Mouse (Mus musculus) 3T3-L1 (cell line): ENCODE data around the gene Trpv6.

Source experiments
- DNase-seq: peaks from one replicate; pipeline ENCODE4 v3.0.0-alpha.2; 2015; ENCODE audit warnings: low read depth, low spot score

Trpv6 gene

GRCm38 (mm10) chr6:41636178-41636577 lies at the start of gene Trpv6:
Trpv6 (minus strand) TSS chr6:41636405.
- DNase-seq = no peak

GRCm38 (mm10) chr6:41685596-41685995 lies 49.4 kb upstream of the Trpv6 start:
- DNase-seq = no peak

- no peak for DNase-seq
Observed at GRCm38 (mm10) chr6:41684911-41685310, 48.7 kb upstream of the Trpv6 start.

DNA sequence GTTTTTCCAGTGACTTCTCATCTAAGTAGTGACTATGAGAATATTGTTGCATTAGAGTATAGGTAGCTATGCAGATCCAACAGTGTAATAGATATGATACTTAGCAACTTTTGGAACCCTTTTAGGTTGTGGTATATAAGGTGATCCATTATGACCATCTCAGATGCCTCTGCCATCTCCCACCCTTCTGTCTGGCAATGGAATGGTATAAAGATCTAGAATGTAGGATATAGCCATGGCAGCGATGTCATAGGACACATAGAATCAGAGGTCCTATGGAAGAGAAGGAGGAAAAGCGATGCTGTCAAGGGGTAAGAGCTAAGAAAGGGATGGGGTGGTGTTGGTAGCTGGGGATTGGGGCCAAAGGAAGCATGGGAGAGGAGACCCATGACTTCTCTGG lies 47.9 kb upstream of the Trpv6 start, which contains the start of gene Llcfc1:
TSS of gene Llcfc1 (plus strand) at position 301 of the 400 bp plus-strand sequence.
- DNase-seq = no peak

DNA sequence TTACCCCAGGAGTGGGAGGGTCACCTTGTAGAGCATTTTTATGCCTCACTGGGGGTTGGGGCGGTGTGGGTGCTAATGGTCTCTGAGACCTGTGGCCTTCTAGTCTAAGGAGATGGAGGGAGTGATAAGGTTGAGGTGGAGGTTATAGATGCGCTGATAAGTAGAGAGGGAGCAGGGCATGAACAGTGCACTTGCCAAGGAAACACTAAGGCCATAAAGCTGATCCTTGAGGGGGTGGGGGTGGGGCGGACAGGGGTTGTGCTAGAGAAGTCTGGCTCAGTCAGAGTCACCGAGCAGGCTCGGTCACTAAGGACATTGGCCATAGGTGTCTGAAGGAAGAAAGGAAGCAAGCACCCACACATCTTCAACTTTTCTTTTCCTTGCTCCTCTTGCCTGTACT lies 45.5 kb upstream of the Trpv6 start:
- DNase-seq = no peak

DNA sequence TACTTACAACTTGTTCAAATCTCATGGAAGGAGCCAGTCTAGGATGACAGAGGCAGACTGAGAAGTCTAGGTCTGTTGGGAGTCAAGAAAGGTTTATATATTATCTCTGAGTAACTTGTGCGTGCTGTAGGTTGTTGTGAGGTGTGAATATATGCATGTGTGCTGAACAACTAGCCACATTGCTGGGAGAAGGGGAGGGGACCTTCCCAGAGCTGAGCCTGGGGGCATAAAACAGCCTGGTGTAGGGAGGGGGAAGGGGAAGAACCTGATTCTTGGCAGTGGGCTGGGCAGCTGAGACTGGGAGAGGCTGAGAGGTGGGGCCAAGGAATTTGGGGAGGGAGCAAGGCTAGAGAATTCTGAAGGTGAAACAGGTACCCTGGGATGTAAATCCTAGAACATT lies 44.5 kb upstream of the Trpv6 start, which contains the start of gene Trpv5:
TSS of gene Trpv5 (minus strand) at position 101 of the 400 bp plus-strand sequence.
- no peak for DNase-seq

- no peak for DNase-seq
Observed at GRCm38 (mm10) chr6:41676530-41676929, 40.3 kb upstream of the Trpv6 start.

DNA sequence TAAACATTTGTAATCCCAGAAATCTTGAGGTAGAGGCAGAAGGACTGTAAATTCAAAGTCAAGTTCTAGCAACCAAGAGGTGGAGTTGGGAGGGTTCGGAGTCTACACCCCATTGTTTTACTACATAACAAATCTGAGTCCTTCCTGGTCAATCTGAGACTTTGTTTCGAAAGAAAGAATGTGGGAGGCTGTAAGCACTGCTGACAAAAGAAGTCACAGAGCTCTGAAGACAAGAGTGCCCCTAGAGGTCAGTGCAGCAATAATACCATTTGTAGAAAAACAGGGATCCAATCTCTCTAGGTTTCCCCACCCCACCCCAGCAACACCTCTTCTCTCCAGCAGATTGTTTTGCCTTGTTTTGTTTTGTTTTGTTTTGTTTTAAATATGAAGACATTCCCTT lies 26.1 kb upstream of the Trpv6 start:
- DNase-seq = peak; percentile 45

- DNase-seq = no peak
Observed at GRCm38 (mm10) chr6:41658487-41658886, 22.3 kb upstream of the Trpv6 start.

DNA sequence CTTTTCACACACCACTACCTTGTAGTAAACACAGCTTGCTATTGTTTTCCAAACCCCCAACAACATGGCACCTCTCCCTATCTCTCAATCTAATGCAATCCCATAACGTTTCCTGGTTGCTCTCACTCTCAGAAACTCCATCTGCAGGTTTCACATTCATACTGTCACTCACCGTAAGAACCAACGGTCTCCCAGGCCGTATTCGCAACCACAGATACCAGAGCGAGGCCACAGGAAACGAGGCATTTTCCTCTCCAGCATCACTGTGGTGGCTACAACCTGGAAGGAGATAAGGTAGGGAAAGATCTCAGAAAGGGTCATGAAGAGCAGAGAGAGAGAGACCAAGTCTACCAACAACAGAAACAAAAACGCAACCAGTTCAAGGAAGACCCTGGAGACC lies 18.4 kb upstream of the Trpv6 start:
- DNase-seq = no peak

DNA sequence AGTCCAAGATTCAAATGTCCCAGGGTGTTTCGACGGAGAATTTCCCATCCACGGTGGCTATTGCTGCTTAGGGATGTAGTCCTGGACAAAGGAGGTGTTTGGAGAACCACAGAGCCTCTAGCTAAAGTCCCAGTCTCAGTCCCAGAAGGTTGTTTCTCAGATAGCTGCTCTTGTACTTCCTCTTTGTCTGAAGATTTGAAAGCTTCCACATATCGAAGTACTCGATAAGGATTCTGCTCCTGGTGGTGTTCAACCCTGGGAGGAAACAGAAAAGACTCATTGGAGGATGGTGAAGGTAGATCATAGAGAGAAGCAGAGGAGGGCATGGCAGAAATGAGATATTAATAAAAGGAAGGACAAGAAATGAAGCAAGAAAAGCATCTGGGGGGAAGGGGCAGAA lies 17.0 kb upstream of the Trpv6 start:
- no peak for DNase-seq

DNA sequence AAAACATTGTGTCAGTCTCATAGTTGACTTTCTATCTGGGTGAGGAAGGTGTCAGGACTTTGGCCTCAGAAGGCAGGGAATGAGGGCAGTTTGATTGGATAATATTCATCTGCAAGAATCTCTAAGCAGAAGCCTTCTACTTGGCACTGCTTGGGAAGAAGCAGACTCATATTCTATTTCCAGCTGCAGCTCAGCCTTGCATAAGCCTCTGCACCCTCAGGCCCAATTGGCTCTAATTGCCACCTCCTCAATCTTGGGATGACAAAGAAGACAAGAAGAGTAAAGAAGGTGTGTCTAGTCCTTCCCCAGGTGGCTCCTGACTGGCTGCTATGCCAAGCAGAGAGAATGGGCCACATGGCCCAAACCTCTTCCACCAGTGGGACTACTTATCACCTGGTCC lies 10.5 kb upstream of the Trpv6 start:
- no peak for DNase-seq

DNA sequence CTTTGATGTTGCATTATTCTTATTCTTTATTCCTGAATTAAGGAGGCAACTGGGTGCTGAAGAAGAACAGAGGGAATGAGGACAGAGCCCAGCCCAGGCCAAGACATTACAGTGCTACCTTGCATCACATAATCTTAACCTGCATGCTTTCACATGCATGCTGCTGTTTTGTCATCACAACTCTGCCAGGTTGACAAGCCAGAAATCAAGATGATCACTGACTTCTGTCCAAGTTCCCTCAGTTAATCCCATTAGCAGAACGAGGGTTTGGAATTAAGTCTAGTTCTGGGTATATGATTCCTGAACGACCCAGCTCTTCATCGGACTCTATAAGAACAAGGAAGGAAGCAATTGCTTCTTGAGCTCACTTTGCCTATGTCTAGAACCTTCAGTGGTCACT lies 10.0 kb upstream of the Trpv6 start:
- DNase-seq = no peak

- DNase-seq = no peak
Observed at GRCm38 (mm10) chr6:41643227-41643626, 7.0 kb upstream of the Trpv6 start.

GRCm38 (mm10) chr6:41642765-41643164 lies 6.6 kb upstream of the Trpv6 start:
- DNase-seq = no peak

DNA sequence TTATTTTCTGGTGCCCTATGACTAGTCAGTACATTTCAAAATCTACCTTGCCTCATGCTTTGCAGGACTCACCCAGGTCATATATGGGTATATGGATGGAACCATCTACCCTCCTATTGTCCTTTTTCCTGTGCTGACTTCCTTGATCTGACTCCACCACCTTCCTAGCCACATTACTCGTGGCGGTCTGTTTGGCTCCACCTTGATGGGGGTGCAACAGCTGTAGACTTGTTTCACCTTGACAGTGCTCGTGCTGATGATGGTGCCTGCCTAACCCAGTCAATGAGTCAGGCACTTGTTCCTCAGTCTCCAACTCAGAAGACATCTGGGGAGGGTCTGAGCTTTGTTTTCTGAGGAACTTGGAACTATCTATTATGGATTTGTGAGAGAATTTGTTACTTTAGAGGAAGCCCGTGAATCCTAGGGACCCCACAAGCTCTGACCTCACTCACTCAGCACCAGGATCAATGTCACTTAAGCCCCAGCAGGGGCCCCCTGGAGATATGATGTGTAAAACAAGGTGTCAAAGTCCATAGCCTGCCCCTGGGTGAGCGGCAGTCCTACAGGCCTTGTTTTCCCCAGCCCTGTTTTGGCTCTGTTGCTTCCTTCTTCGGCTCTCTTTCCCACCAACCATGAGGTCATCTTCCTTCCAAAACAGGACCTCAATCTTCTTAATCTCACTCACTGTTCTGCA lies 5.1 kb upstream of the Trpv6 start:
- no peak for DNase-seq

DNA sequence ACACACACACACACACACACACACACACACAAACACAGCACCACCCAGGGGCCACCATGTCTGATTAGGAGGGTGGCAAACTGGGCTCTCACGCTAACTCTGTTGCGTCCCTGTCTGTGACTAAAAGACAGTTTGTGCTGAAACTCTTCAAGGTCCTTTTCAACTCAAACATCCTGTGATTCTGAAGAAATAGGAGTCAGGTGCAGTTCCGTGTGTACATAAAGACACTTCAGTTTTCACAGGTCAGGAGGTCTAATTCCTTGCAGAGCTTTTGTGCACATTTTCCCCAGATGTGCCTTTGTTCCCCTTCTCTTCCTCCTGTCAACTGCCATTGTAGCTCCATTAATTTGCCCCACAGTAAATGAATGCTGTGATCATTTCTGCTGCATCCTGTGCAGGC lies 4.2 kb upstream of the Trpv6 start:
- DNase-seq = no peak

- DNase-seq = no peak
Observed at GRCm38 (mm10) chr6:41637927-41638506, 1.8 kb upstream of the Trpv6 start.

- DNase-seq = no peak
Observed at GRCm38 (mm10) chr6:41637393-41637792, 1.2 kb upstream of the Trpv6 start.

GRCm38 (mm10) chr6:41635211-41635610 lies 994 bp downstream of the Trpv6 start:
- no peak for DNase-seq

DNA sequence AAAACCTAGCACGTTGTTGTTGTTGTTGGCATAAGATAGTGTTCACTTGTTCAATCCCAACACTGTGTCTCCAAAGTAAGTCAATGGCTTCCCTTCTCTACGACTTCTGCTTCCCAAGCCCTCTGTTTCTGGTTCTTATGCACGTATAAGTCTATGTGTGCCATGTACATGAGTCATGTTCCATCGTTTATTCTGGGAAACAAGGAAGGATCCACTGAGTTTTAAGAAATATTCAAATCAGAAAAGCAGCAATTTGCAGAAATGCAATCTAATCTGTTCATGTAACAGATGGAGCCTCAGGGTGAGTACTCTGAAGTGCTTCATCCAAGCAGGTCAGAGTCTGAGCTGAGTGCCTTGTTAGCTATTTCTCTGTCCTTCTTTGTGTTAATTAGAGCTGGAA lies 4.7 kb downstream of the Trpv6 start:
- no peak for DNase-seq

DNA sequence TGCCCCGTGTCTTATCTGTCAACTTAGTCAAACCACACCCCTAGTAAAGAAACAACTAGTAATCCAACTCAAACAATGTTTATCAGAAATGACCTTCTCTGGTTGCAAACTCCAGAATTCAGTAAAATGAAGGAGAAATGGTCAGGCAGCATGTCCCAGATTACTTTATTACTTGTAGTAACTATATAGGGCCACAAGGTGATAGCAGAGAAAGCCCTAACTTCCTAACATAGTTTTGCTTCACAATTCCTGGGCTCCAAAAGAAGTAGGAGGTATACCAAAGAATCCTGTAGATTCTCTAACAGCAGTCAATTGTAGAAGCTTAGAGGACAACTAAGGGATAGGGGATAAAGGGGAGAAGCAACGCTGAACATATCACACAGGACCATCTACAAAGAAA lies 5.4 kb downstream of the Trpv6 start:
- peak; percentile 18 for DNase-seq

- no peak for DNase-seq
Observed at GRCm38 (mm10) chr6:41628180-41628579, 8.0 kb downstream of the Trpv6 start.

DNA sequence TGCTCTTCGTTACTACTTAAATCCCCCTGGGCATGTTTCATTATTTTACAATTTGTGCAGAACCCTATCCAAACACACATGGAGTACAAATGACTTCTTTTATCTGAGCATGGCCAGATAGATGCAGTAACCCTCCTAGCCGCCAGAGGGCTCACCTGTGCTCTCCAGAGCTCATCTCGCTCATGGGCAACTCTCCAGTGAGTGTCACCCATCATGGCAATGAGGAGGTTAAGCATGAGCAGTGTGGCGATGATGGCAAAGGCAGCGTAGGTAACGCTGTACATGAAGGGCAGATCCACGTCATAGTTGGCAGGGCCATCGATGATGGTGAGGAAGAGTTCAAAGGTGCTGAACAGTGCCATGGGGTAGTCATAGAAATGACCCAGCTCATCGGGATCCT lies 13.5 kb downstream of the Trpv6 start:
- peak; percentile 34 for DNase-seq
